Mouse (Mus musculus) myocyte (in vitro differentiated cells): Measurements from ENCODE around the gene Olfr826.

Experiments
- CEBPB ChIP-seq: IDR thresholded peaks from 2 replicates; pipeline ENCODE4 v1.6.1; 2011; ENCODE audit warnings: mild to moderate bottlenecking, moderate library complexity; ENCODE audit not compliant: poor library complexity, insufficient read depth, severe bottlenecking
- MAX ChIP-seq: IDR thresholded peaks from one replicate; pipeline ENCODE4 v1.6.1; 2011; ENCODE audit warnings: low read depth, mild to moderate bottlenecking, control low read depth
- MYOG ChIP-seq, 3 experiments: IDR thresholded peaks; one replicate each; pipeline ENCODE4 v1.6.1; 2011; ENCODE audit warnings: control low read depth in 2 of 3, low read depth in 2 of 3, mild to moderate bottlenecking in 2 of 3; ENCODE audit not compliant: insufficient read length in 2 of 3, control insufficient read depth in 1 of 3, insufficient read depth in 1 of 3
- POLR2A ChIP-seq: IDR thresholded peaks from one replicate; pipeline ENCODE4 v1.6.1; 2011; ENCODE audit warnings: low read depth, mild to moderate bottlenecking, control low read depth, moderate library complexity; ENCODE audit not compliant: insufficient read length
- POLR2AphosphoS2 ChIP-seq: IDR thresholded peaks from one replicate; pipeline ENCODE4 v1.6.1; 2011; ENCODE audit warnings: low read depth, control low read depth; ENCODE audit not compliant: insufficient read length
- USF1 ChIP-seq: IDR thresholded peaks from one replicate; pipeline ENCODE4 v1.6.1; 2011; ENCODE audit warnings: low read depth, mild to moderate bottlenecking, control low read depth, moderate library complexity

- TF ChIP-seq POLR2A = no peak
- no peak for TF ChIP-seq POLR2AphosphoS2
- TF ChIP-seq CEBPB = no peak
- no peak for TF ChIP-seq MAX
- no peak for TF ChIP-seq USF1
- TF ChIP-seq MYOG (IDR thresholded peaks at IDR 0.05; ENCODE audit: control insufficient read depth in 1 of 3, insufficient read depth in 1 of 3, insufficient read length in 2 of 3, low read depth in 2 of 3) = no peak
Measured at GRCm38 (mm10) chr10:130229584-130229983, 45.6 kb upstream of the Olfr826 start.
